Mouse (Mus musculus): ENCODE results near the gene Gfm1.

GRCm38 (mm10) chr3:67508216-67508892, 78.5 kb downstream of the Gfm1 start:
- no peak for TF ChIP-seq CTCF (IDR thresholded peaks at IDR 0.05; ENCODE audit: insufficient read depth, low read length)
- TF ChIP-seq POLR2A (IDR thresholded peaks at IDR 0.05; ENCODE audit: borderline replicate concordance, extremely low read depth, low read depth, low read length), result no peak
